Mouse (Mus musculus) hindbrain, embryonic 16.5 days (tissue): ENCODE measurements around the gene Fbxw11. TPM values are rescaled to one million over a fixed set of nuclear protein-coding genes. Genes with fewer than 3 reads are reported as not detected.

ENCODE experiments used
- ATAC-seq: fragments of 200-750 bp; cut with Nextera tagmentation; 2 replicates; pipeline ENCODE4 v1.8.0; 2017; ENCODE audit warnings: moderate TSS enrichment, moderate library complexity
- H3K27ac ChIP-seq: fragments of 300-500 bp; sonication (generic); 2 replicates; pipeline ENCODE4 v1.5.1; 2014; ENCODE audit warnings: low read depth, mild to moderate bottlenecking, control low read depth, low read length, moderate library complexity
- H3K27me3 ChIP-seq: fragments of 300-500 bp; sonication (generic); replicated peaks from 2 replicates; pipeline ENCODE4 v1.6.1; 2014; ENCODE audit warnings: low read length; ENCODE audit not compliant: control insufficient read depth, insufficient read depth
- H3K36me3 ChIP-seq: fragments of 300-500 bp; sonication (generic); 2 replicates; pipeline ENCODE4 v1.6.1; 2014; ENCODE audit warnings: mild to moderate bottlenecking, low read length, moderate library complexity, mixed read lengths; ENCODE audit not compliant: control insufficient read depth, insufficient read depth
- H3K4me1 ChIP-seq: fragments of 300-500 bp; sonication (generic); 2 replicates; pipeline ENCODE4 v1.6.1; 2014; ENCODE audit warnings: low read depth, low read length; ENCODE audit not compliant: control insufficient read depth, insufficient read depth
- H3K4me2 ChIP-seq: fragments of 300-500 bp; sonication (generic); 2 replicates; pipeline ENCODE4 v1.6.1; 2014; ENCODE audit warnings: mild to moderate bottlenecking, low read length, control low read depth, moderate library complexity
- H3K4me3 ChIP-seq: fragments of 300-500 bp; sonication (generic); 2 replicates; pipeline ENCODE4 v1.5.1; 2014; ENCODE audit warnings: mild to moderate bottlenecking, low read length, control low read depth, moderate library complexity
- H3K9ac ChIP-seq: fragments of 300-500 bp; sonication (generic); 2 replicates; pipeline ENCODE4 v1.6.1; 2014; ENCODE audit warnings: low read depth, mild to moderate bottlenecking, control low read depth, low read length, moderate library complexity
- H3K9me3 ChIP-seq: fragments of 300-500 bp; sonication (generic); 2 replicates; pipeline ENCODE4 v1.6.1; 2014; ENCODE audit warnings: mild to moderate bottlenecking, low read length, moderate library complexity; ENCODE audit not compliant: control insufficient read depth
- WGBS: fragments of 180-500 bp; shearing (Covaris S2); extraction: QIAGEN DNeasy Blood & Tissue Kit; methylation state at CpG from one replicate; pipeline ENCODE4 v1.1.7; 2014; 5-methylcytosine and 5-hydroxymethylcytosine counted together
- polyA plus RNA-seq: library from polyadenylated mRNA; unstranded; fragments of >200 nt; fragmentation: Nextera tagmentation; extraction: Ambion mirVana; gene quantifications from 2 replicates; pipeline ENCODE4 v1.2.1, GENCODE M21; 2015

The Fbxw11 gene
- polyA plus RNA-seq, 1 experiment from 2014 or later, result 106 TPM

GRCm38 (mm10) chr11:32718371-32718770 lies 75.8 kb downstream of the Fbxw11 start:
- no peak overlapping the region for H3K27ac ChIP-seq
- 40% methylated on average over 2 of the region's 2 CpGs for WGBS
- H3K9ac ChIP-seq, result no peak overlapping the region
- H3K27me3 ChIP-seq, result no peaks in the 10 kb centered on the region
- peaks cover 3% of the 10 kb centered on the region; the same call in 1 of the 2 replicates for H3K36me3 ChIP-seq
- H3K4me3 ChIP-seq, result no peak overlapping the region
- no peak for ATAC-seq
- H3K4me2 ChIP-seq, result no peak overlapping the region
- peaks cover 4% of the 10 kb centered on the region for H3K4me1 ChIP-seq
- H3K9me3 ChIP-seq, result no peaks in the 10 kb centered on the region

- Histone ChIP-seq H3K36me3 (peaks cover 3% of the 10 kb centered on the region; the same call in 1 of the 2 replicates), H3K27me3 (no peaks in the 10 kb centered on the region), H3K9ac (no peak overlapping the region), H3K9me3 (no peaks in the 10 kb centered on the region), H3K4me3 (no peak overlapping the region), H3K4me1 (peaks cover 4% of the 10 kb centered on the region), H3K27ac (no peak overlapping the region), H3K4me2 (no peak overlapping the region)
- no peak for ATAC-seq
- 85% methylated on average over 4 of the region's 4 CpGs for WGBS
Observed at GRCm38 (mm10) chr11:32718979-32719378, 76.5 kb downstream of the Fbxw11 start.

DNA sequence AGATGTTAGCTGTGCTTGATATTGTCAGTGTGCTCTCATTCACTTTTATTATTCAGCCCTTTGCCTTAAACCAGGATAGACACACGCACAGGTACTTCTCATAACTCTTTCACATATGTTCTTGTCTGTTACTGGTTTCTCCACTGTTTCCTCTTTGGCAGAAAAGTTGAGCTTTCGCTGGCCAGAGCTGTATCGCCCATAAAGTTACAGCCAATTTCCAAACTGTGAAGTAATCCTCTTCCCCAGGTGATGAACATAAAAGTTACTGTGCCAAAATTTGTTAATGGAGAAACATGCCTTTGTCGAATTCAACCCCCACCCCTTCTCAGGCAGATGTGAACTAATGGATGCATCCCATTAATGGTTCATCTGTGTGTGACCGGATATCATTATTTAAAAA lies 80.1 kb downstream of the Fbxw11 start:
- Histone ChIP-seq H3K4me1 (peaks cover 4% of the 10 kb centered on the region), H3K4me2 (no peak overlapping the region), H3K4me3 (no peak overlapping the region), H3K27me3 (no peaks in the 10 kb centered on the region), H3K36me3 (peaks cover 3% of the 10 kb centered on the region; the same call in 1 of the 2 replicates), H3K27ac (no peak overlapping the region), H3K9ac (no peak overlapping the region), H3K9me3 (no peaks in the 10 kb centered on the region)
- 91% methylated on average over 5 of the region's 5 CpGs for WGBS
- ATAC-seq, result no peak

- 87% methylated on average over 2 of the region's 2 CpGs for WGBS
- Histone ChIP-seq H3K27ac (no peak overlapping the region), H3K4me2 (no peak overlapping the region), H3K36me3 (peaks cover 3% of the 10 kb centered on the region; the same call in 1 of the 2 replicates), H3K9me3 (no peaks in the 10 kb centered on the region), H3K9ac (no peak overlapping the region), H3K4me1 (peaks cover 2% of the 10 kb centered on the region), H3K4me3 (no peak overlapping the region), H3K27me3 (no peaks in the 10 kb centered on the region)
- ATAC-seq, result no peak
Observed at GRCm38 (mm10) chr11:32723287-32723686, 80.8 kb downstream of the Fbxw11 start.

GRCm38 (mm10) chr11:32725171-32725570 lies 82.6 kb downstream of the Fbxw11 start:
- Histone ChIP-seq H3K4me1 (no peaks in the 10 kb centered on the region), H3K27ac (no peak overlapping the region), H3K9ac (no peak overlapping the region), H3K36me3 (peaks cover 3% of the 10 kb centered on the region; the same call in 1 of the 2 replicates), H3K4me2 (no peak overlapping the region), H3K4me3 (no peak overlapping the region), H3K9me3 (no peaks in the 10 kb centered on the region), H3K27me3 (no peaks in the 10 kb centered on the region)
- ATAC-seq, result no peak
- WGBS, result 92% methylated on average over 9 of the region's 9 CpGs

- H3K4me1 ChIP-seq, result no peaks in the 10 kb centered on the region
- H3K9ac ChIP-seq, result no peak overlapping the region
- H3K27ac ChIP-seq, result no peak overlapping the region
- no peak for ATAC-seq
- WGBS, result 56% methylated on average over 5 of the region's 5 CpGs
- H3K36me3 ChIP-seq, result peaks cover 14% of the 10 kb centered on the region
- no peak overlapping the region for H3K4me3 ChIP-seq
- no peaks in the 10 kb centered on the region for H3K27me3 ChIP-seq
- H3K9me3 ChIP-seq, result no peaks in the 10 kb centered on the region
- no peak overlapping the region for H3K4me2 ChIP-seq
Observed at GRCm38 (mm10) chr11:32732467-32732866, 89.9 kb downstream of the Fbxw11 start.

- Histone ChIP-seq H3K9me3 (no peaks in the 10 kb centered on the region), H3K36me3 (peaks cover 16% of the 10 kb centered on the region), H3K27me3 (no peaks in the 10 kb centered on the region), H3K4me1 (no peaks in the 10 kb centered on the region), H3K4me2 (no peak overlapping the region), H3K4me3 (no peak overlapping the region), H3K27ac (no peak overlapping the region), H3K9ac (no peak overlapping the region)
- WGBS, result 94% methylated on average over 6 of the region's 6 CpGs
- no peak for ATAC-seq
Observed at GRCm38 (mm10) chr11:32733195-32733594, 90.7 kb downstream of the Fbxw11 start.

- no peak for ATAC-seq
- Histone ChIP-seq H3K9ac (no peak overlapping the region), H3K4me1 (no peaks in the 10 kb centered on the region), H3K36me3 (peaks cover 29% of the 10 kb centered on the region), H3K27me3 (no peaks in the 10 kb centered on the region), H3K27ac (no peak overlapping the region), H3K4me3 (no peak overlapping the region), H3K9me3 (0 out of 2 replicates have a peak, but pooled peaks cover under 1% of the 10 kb centered on the region), H3K4me2 (no peak overlapping the region)
- WGBS, result 91% methylated on average over 2 of the region's 2 CpGs
Observed at GRCm38 (mm10) chr11:32736371-32736770, 93.8 kb downstream of the Fbxw11 start.

DNA sequence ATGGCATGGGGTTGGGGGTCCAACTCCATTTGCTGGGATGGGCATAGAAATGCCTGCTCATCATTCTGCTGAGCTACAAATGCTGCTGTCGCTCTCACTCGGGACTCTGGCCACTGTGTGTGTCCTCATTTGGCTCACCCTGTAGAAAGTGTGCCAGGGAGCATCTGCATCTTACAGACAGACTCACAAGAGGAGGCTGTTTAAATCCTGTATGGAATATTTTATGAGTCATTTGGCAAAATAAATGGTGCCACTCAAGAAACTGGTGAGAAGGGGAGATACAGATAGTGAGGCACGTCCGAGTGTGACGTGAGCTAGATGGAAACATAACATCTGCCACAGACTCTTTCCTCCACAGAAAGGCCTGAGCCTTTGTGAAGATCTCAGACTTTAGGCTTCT lies 95.2 kb downstream of the Fbxw11 start:
- H3K4me3 ChIP-seq, result no peak overlapping the region
- WGBS, result 67% methylated on average over 5 of the region's 5 CpGs
- H3K9me3 ChIP-seq, result 0 out of 2 replicates have a peak, but pooled peaks cover 3% of the 10 kb centered on the region
- H3K27ac ChIP-seq, result no peak overlapping the region
- H3K9ac ChIP-seq, result no peak overlapping the region
- H3K27me3 ChIP-seq, result no peaks in the 10 kb centered on the region
- no peaks in the 10 kb centered on the region for H3K4me1 ChIP-seq
- no peak overlapping the region for H3K4me2 ChIP-seq
- ATAC-seq, result no peak
- peaks cover 35% of the 10 kb centered on the region for H3K36me3 ChIP-seq

DNA sequence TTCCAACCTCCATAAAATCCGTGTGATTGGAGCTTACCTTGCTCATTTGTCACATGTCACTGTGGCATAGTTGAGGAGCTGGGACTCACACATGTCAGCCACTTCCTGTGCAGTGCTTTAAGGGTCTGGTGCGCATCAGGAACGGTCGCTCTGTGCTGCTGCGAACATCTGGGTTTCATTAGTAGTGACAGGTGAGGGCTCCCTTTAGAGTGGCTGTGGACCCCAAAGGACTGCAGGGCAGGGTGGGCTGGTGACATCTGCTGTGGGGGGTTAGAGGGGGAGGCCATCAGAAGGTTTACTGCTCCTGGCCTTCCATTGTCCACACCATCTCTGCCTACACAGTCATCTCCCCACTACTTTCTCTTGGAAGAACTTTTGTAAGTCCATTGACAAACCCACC lies 101.4 kb downstream of the Fbxw11 start:
- peaks cover 33% of the 10 kb centered on the region for H3K36me3 ChIP-seq
- 86% methylated on average over 5 of the region's 5 CpGs for WGBS

More for the DNA sequence above, 101.4 kb downstream of the Fbxw11 start:
- Histone ChIP-seq H3K27ac (no peak overlapping the region), H3K4me1 (no peaks in the 10 kb centered on the region), H3K27me3 (no peaks in the 10 kb centered on the region), H3K9me3 (0 out of 2 replicates have a peak, but pooled peaks cover 3% of the 10 kb centered on the region), H3K4me2 (no peak overlapping the region), H3K9ac (no peak overlapping the region), H3K4me3 (no peak overlapping the region)
- ATAC-seq, result no peak
